Mouse (Mus musculus): ENCODE measurements around the gene Ankar.

Ankar gene

DNA sequence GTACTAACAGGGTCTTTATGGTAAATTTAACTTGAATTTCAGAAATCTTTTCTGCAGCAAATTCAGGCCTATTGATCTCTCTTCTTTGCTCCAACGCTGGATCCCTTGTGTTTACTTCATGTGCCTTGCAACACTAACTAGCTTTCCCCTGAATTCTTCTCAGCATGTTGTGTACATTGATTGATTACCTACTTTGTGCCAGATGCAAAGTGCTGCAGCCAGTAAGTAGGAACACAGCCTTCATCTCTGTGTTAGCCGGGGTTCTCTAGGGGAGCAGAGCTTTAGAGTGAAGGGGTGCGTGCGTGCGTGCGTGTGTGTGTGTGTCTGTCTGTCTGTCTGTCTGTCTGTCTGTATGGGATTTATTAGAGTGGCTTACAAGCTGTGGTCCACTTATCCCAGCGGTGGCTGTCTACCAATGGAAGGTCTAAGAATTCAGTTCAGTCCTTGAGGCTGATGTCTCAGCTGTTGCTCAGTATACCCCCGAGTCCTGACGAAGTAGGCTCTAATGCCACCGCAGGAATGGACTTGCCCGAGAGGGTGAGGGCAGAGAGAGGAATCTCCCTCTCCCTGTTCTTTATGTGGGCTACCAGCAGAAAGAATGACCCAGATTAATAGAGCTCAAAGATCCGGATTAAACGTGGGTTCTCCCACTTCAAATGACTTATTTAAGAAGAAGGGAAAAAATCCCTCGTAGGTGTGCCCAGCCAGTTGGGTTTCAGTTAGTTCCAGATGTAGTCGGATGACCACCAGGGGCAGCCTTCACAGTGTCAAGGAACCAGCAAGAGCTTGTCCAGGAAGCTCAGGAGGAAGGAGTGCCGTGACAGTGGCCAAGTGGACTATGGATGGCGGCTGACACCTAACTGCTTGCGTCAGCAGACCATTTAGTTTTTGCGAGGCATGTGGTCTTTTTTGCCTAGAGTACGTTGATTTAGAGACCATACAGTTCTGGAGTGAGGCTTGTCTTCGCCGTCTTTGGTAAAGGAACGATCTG lies 90.2 kb downstream of the Ankar start:
- no peak for TF ChIP-seq GATA4 (IDR thresholded peaks at IDR 0.05; ENCODE audit: insufficient replicate concordance, low read length)

DNA sequence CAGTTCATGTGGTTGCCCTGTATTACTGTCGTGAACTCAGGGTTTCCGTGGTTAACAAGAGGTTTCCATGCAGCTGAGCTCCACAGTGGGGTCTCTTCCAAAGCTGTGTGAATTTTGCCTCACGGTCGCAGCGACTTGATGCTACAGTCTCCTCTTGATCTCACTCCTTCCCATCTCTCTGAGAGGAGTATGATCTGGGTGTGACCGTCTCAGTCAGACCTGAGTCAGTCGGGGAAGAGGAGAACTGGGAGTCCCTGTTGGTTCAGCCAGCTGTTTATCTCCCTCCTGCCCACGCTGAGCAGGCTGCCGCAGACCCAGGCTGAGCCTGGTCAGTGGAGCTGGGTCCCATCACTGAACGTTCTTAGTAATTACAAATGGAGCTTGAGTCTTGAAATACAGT lies 91.2 kb downstream of the Ankar start:
- no peak for TF ChIP-seq GATA4 (IDR thresholded peaks at IDR 0.05; ENCODE audit: insufficient replicate concordance, low read length)

DNA sequence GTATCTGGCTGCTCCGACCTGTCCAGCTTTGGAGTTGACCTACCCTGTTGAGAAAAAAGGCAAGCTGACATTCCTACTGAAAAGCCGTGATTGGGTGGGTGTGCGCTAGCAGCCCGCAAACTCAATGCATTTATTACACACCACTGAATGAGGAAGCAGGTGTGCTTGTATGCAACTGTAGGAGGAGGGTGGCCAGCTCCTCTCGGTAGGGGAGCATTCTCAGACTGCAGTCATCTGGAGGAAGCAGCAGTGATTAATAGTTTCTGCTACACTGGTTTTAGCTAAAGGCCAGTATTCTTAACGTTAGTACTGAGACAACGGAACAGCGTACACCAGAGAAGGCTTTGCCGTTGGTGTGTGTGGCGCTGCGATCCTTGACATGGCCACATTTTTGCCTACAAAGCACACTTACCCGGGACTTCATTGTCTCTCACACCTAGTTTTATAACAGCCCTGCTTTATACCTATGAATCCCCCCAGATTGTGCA lies 94.1 kb downstream of the Ankar start:
- TF ChIP-seq GATA4 (IDR thresholded peaks at IDR 0.05; ENCODE audit: insufficient replicate concordance, low read length) = no peak

DNA sequence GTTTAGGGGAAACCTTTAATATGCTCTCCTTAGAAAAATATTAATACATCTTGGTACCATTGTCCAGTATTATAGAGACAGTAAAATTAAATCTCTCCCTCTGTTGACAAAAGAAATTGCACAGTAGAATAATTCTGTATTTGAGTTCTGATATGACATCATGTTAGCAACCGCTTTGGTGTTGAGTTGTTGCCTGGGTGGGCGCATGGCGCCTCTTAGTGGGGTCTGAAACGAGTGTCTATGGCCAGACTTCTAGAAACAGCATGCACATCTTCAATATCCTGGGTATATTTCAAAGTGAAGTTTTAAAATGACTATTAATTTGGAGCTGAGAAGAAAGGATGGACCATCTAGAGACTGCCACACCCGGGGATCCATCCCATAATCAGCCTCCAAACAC lies 97.6 kb downstream of the Ankar start:
- TF ChIP-seq GATA4 (IDR thresholded peaks at IDR 0.05; ENCODE audit: insufficient replicate concordance, low read length) = no peak

DNA sequence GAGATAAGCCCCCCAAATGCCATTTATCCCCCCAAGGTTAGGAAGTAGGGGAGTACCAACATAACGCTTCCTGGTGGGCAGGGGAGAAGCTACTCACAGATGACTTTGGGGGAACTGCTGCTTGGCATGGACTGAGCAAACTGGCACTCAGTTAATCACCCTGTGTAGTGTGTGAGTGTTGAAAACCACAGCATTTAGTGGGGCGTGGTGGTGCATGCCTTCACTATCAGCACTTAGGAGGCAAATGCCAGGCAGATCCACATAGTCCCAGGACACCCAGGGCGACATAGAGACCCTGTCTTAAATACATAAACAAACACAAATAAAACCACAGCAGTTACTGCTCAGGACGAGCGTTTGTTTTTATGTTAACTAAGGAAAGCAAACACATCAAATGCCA lies 98.2 kb downstream of the Ankar start:
- no peak for TF ChIP-seq GATA4 (IDR thresholded peaks at IDR 0.05; ENCODE audit: insufficient replicate concordance, low read length)

DNA sequence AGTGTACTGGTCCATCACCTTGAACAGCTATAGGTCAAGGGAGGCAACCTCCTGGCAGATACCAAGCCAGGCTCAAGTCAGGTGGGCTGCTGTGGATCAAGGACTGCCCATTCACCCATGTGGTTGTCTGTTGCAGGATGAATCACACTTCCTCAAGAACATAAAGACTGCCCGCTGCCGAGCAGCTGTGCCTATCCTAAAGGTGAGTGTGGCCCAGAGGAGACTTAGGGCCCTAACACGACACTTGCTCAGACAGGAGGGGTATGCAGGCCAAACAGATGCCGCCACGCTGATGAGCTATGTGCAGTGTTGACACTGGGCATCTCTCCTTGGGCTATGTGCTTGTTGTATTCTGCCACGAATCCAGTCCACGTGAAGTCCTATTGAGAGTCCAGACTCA lies 99.1 kb downstream of the Ankar start:
- no peak for TF ChIP-seq GATA4 (IDR thresholded peaks at IDR 0.05; ENCODE audit: insufficient replicate concordance, low read length)

DNA sequence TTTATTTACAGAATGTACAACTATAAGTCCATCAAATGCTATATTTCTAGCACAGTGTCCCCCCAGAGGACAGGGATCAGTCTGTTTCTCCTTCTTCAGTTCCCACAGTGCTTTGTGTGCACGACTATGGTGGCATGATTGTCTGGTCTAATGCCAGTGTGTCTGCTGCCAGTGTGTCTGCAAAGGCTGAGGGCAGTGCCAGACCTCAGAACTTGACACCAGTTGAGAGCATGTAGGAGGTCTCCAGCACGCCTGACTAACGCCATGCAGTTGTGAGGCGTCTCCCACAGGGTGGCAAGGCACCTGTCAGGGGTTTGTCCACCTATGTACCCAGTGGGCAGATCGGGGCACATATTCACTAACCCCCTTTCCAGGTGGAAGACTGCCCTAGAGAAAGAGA lies 99.6 kb downstream of the Ankar start:
- no peak for TF ChIP-seq GATA4 (IDR thresholded peaks at IDR 0.05; ENCODE audit: insufficient replicate concordance, low read length)

DNA sequence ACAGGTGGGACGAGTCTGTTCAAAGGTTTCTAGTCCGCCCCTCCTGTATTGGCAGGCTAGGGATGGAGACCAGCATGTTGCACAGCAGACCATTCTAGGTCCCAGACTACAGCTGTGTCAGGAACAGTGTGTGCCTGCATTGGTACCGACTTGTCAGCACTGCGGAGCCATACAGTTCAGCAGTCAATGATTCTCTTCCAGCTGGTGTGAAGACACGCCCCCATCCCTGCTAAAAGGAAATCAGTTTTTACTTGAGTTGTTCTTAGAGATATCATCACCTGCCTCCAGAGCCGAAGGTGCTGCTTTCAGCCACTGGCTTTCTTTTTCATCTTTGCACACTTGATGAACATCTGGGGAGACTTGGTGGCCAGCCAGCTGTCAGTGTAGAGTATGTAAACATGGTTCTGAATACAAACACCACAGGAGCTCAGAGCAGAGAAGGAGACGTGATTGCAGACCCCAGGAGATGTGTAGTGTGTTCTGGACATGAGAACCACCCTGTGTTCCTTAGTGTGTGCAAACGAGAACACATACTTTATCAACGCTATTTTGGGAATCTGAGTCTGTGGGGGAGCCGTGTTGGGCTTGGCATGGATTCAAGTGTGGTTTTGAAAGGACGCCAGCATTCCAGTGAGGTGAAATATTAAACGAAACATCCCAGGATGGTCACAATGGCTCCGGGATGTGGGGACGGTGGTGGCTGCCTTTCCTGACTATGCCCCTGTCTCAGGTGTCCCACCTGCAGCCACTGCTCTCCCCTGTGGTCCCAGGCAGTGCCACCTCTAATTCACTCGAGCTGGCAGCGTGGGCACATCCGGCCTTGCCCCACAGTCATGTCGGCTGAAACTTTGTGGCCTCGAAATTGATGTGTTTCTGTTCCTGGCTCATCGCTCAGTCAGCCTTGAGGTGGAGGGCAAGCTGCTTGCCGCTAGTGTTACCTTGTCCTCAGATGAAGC lies 101.0 kb downstream of the Ankar start:
- no peak for TF ChIP-seq GATA4 (IDR thresholded peaks at IDR 0.05; ENCODE audit: insufficient replicate concordance, low read length)

DNA sequence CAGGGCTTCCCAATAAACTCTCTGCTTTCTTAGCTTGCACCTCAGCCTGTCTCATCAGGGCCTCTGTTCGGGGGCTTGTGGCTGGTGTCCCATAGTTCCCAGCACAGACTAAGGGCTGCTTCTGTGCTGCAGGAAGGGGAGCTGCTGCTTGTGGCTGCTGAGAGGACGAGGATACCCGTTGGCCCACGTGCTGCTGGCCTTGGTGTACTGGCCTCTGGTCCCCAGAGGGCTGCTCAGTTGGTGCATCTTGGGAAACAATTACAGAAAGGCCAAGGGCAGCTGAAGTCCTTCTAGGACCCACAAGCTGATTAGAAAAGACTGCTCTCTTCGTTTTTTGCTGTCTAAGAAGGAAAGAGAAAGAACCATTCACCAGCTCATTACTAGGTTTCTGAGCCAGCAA lies 104.1 kb downstream of the Ankar start:
- TF ChIP-seq GATA4 (IDR thresholded peaks at IDR 0.05; ENCODE audit: insufficient replicate concordance, low read length) = no peak

DNA sequence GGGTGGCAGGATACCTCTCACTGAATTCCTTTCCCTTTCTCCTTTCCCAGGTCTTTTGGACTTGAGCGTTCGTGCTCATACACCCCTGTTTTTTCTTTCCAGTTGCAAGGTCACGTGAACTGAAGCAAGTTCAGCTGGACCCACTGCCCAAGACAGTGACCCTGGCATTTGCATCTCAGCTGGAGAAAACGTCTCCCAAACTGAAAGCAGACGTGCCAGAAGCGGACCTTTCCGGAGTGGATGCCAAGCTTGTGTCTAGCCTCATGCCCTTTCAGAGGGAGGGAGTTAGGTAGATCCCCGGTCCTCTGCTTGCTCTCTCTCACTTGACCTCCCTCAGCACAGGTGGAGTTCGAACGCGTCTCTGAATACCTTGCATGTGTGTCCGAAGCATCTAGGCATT lies 104.7 kb downstream of the Ankar start:
- TF ChIP-seq GATA4 (IDR thresholded peaks at IDR 0.05; ENCODE audit: insufficient replicate concordance, low read length) = no peak

DNA sequence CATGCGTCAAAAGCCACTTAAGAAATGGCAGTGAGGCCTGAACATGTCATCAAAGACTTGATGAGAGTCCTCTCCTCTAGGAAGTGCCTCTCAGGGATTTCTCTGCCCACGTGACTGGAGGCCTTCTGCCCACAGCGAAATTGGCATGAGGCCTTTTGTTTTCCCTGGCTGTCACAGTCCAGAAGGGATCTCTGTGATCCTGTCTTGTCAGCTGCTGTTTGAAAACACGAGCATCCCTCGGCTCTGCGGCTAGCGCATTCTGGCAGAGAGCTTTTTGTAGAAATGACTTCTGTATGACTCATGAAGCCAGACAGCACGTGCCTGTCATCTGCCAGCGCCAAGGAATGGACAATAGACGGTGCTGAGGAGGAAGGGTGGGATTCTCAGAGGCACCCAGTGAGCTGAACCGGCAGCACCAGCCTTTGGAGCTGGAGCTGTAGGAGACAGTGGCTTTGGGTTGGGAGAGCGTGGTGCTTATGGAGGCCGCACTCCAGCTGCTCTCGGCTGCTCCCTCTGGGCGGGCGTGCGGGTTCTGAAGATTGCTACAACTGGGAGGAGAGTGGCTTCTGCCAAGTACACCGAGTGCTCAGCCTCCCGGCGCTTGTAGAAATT lies 106.9 kb downstream of the Ankar start:
- no peak for TF ChIP-seq GATA4 (IDR thresholded peaks at IDR 0.05; ENCODE audit: insufficient replicate concordance, low read length)
